Mouse (Mus musculus): ENCODE measurements at regions not wholly inside any gene's neighbourhood (a gene's known extent, or its start where the extent isn't known, plus 50 kb on each side); places are given as distances from the start of the nearest gene placed in this dataset.

DNA sequence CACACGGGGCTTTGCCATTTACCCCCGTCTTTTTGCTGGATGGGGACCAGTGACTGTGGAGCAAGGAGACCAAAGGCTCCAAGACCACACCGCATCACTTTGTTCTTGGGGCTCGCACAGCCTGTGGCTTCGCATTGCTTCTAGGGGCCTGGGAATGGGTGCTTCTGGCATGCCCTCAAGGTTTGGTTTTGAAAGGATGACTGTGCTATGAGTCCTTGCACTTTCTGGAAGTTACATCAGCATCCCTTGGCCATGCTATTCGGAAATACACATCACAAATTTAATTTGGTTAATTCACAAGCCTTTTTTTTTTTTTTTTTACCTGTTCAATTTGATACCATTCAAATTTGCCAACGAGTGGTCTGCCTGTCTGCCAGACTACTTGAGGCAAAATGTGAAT, 562.1 kb downstream of the Plcl1 start:
- H3K36me3 ChIP-seq (ENCODE audit: control insufficient read depth, insufficient read depth, low read length) = no peaks in the 10 kb centered on the region
- H3K4me1 ChIP-seq (ENCODE audit: control insufficient read depth, insufficient read depth, low read length) = no peaks in the 10 kb centered on the region
- 89% methylated on average over 7 of the region's 7 CpGs for WGBS
- H3K9ac ChIP-seq (ENCODE audit: low read depth, low read length) = no peak overlapping the region
- H3K79me2 ChIP-seq (ENCODE audit: control insufficient read depth, insufficient read depth, low read length) = no peaks in the 10 kb centered on the region
- H3K27ac ChIP-seq (replicated peaks; ENCODE audit: insufficient read depth, low read depth, low read length) = no peak overlapping the region
- TF ChIP-seq POLR2A (IDR thresholded peaks at IDR 0.05; ENCODE audit: extremely low read depth, insufficient read depth, low read length) (no peak), CTCF (IDR thresholded peaks at IDR 0.05; ENCODE audit: low read depth, low read length) (no peak)
- no peaks in the 10 kb centered on the region for H3K27me3 ChIP-seq (ENCODE audit: control insufficient read depth, insufficient read depth, low read length)
- no peak overlapping the region for H3K4me3 ChIP-seq (ENCODE audit: insufficient read depth, low read depth, low read length)
- no peak for DNase-seq (ENCODE audit: extremely low read depth, low read depth, low spot score)

DNA sequence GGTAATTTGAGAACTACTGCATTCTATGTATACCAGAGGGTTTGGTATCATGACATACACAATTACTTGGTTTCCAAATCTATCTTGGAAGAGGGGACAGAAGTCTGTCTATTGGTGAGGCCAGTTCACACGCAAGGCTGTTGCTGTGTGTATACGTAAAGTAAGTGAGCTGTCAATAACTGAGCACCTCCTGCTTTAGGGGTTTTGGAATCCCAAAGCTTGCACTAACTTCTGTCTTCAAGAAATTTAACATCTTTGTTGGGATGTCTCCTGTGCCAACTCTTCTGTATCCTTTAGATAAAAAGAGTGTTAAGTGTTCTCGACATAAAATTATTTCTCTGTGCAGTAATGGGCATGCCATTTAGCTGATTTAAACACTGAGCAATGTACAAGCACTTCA, 572.1 kb downstream of the Plcl1 start:
- Histone ChIP-seq H3K79me2 (ENCODE audit: control insufficient read depth, insufficient read depth, low read length) (no peaks in the 10 kb centered on the region), H3K9ac (ENCODE audit: low read depth, low read length) (no peak overlapping the region), H3K27me3 (ENCODE audit: control insufficient read depth, insufficient read depth, low read length) (no peaks in the 10 kb centered on the region), H3K4me3 (ENCODE audit: insufficient read depth, low read depth, low read length) (no peak overlapping the region), H3K4me1 (ENCODE audit: control insufficient read depth, insufficient read depth, low read length) (no peaks in the 10 kb centered on the region), H3K27ac (replicated peaks; ENCODE audit: insufficient read depth, low read depth, low read length) (no peak overlapping the region), H3K36me3 (ENCODE audit: control insufficient read depth, insufficient read depth, low read length) (no peaks in the 10 kb centered on the region)
- no peak for DNase-seq (ENCODE audit: extremely low read depth, low read depth, low spot score)
- 86% methylated on average over 3 of the region's 3 CpGs for WGBS
- TF ChIP-seq CTCF (IDR thresholded peaks at IDR 0.05; ENCODE audit: low read depth, low read length) (no peak), POLR2A (IDR thresholded peaks at IDR 0.05; ENCODE audit: extremely low read depth, insufficient read depth, low read length) (no peak)

DNA sequence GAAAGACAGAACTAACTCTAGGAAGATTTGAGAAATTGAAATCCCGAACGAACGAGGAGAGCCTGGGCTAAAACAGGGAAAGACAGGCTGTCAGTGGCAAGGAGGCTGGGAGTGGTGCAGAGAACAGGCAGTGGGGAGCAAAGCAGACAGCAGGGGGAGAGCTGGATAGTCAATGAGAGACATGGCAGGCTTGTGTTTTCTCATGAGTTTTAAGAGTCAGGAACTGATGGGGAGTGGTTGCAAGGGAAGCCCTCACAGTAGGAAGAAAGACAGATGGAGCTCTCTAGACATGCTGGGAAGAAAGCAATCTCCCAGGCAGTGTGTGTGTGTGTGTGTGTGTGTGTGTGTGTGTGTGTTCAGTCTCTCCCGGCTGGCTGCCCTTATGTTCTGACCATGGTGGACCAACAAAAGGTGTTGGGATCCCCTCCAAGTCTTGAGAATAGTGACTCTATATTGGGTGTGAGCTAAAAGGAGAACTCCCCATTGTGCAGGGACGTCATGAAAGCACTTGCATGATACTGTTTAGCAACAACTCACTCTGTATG, 577.9 kb downstream of the Plcl1 start:
- WGBS = 69% methylated on average over 5 of the region's 5 CpGs
- Histone ChIP-seq H3K36me3 (ENCODE audit: control insufficient read depth, insufficient read depth, low read length) (no peaks in the 10 kb centered on the region), H3K79me2 (ENCODE audit: control insufficient read depth, insufficient read depth, low read length) (no peaks in the 10 kb centered on the region), H3K27me3 (ENCODE audit: control insufficient read depth, insufficient read depth, low read length) (no peaks in the 10 kb centered on the region), H3K4me1 (ENCODE audit: control insufficient read depth, insufficient read depth, low read length) (no peaks in the 10 kb centered on the region), H3K27ac (replicated peaks; ENCODE audit: insufficient read depth, low read depth, low read length) (no peak overlapping the region), H3K9ac (ENCODE audit: low read depth, low read length) (no peak overlapping the region), H3K4me3 (ENCODE audit: insufficient read depth, low read depth, low read length) (no peak overlapping the region)
- DNase-seq (ENCODE audit: extremely low read depth, low read depth, low spot score) = no peak
- TF ChIP-seq CTCF (IDR thresholded peaks at IDR 0.05; ENCODE audit: low read depth, low read length) (no peak), POLR2A (IDR thresholded peaks at IDR 0.05; ENCODE audit: extremely low read depth, insufficient read depth, low read length) (no peak)

DNA sequence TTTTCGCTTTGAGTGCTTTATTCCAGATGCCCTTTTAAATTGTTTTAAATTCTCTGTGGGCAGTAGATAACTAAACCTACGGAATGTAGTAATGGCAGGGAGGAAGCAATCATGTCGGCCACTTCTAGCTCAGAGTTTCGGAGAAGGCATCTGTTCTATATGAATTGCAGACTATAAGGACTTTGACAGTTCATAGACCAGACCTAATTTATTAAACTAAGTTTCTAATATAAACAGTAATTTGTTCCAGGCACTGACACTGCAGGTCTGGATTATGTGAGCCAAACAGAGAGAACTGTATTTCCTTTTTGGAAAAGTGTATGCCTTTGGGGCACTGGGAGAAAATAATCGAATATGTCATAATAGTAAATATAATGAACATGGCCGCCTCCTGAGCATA, 591.4 kb downstream of the Plcl1 start:
- Histone ChIP-seq H3K4me1 (ENCODE audit: control insufficient read depth, insufficient read depth, low read length) (no peaks in the 10 kb centered on the region), H3K27ac (replicated peaks; ENCODE audit: insufficient read depth, low read depth, low read length) (no peak overlapping the region), H3K9ac (ENCODE audit: low read depth, low read length) (no peak overlapping the region), H3K27me3 (ENCODE audit: control insufficient read depth, insufficient read depth, low read length) (no peaks in the 10 kb centered on the region), H3K4me3 (ENCODE audit: insufficient read depth, low read depth, low read length) (no peak overlapping the region), H3K79me2 (ENCODE audit: control insufficient read depth, insufficient read depth, low read length) (no peaks in the 10 kb centered on the region), H3K36me3 (ENCODE audit: control insufficient read depth, insufficient read depth, low read length) (no peaks in the 10 kb centered on the region)
- WGBS = 85% methylated on average over 6 of the region's 6 CpGs
- no peak for DNase-seq (ENCODE audit: extremely low read depth, low read depth, low spot score)
- no peak for TF ChIP-seq POLR2A (IDR thresholded peaks at IDR 0.05; ENCODE audit: extremely low read depth, insufficient read depth, low read length)
- TF ChIP-seq CTCF (IDR thresholded peaks at IDR 0.05; ENCODE audit: low read depth, low read length) = no peak
